Mouse (Mus musculus): Measurements from ENCODE around the gene Nipa1.

DNA sequence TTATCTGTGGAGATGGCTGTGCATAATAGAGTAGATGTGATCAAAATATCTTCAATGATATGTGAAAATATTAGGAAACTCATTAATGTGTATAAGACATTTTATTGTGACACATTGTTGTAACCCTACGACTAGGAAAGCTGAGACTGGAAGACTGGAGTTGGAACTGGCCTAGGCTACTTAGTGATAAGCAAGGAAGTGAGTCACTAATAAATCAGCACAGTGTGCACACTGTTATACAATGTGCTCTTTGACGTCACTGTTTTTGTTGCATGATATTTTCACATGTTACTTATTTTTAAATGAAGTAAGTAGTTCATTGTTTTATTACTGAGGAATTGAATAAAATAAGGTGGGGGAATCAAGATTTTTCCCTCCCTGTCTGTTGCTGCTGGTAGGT, 46.4 kb upstream of the Nipa1 start:
- TF ChIP-seq CTCF (IDR thresholded peaks at IDR 0.05; ENCODE audit: low read depth) (no peak), EP300 (IDR thresholded peaks at IDR 0.05; ENCODE audit: low read depth) (no peak)
